Mouse (Mus musculus) left cerebral cortex, adult 8-10 months (tissue): ENCODE results near the gene Unkl. TPM values are rescaled to one million over a fixed set of nuclear protein-coding genes. Genes with fewer than 3 reads are reported as not detected.

Experiments
- DNase-seq, 2 experiments: peaks; one replicate each; pipeline ENCODE4 v3.0.0; 2022; ENCODE audit warnings: low spot score in 2 of 2
- total RNA-seq, 4 experiments: library from RNA; stranded (reverse); gene quantifications; 2 replicates each; pipeline ENCODE4 v1.2.4; 2022

Unkl gene
- 10 to 100 TPM; 37.0 to 40.0 (median 37.8) TPM for total RNA-seq

- peak; percentile 51 to 58 for DNase-seq
These were observed at the start of gene Unkl for GRCm38 (mm10) chr17:25188150-25189031. Unkl (plus strand) TSS chr17:25188397.

DNA sequence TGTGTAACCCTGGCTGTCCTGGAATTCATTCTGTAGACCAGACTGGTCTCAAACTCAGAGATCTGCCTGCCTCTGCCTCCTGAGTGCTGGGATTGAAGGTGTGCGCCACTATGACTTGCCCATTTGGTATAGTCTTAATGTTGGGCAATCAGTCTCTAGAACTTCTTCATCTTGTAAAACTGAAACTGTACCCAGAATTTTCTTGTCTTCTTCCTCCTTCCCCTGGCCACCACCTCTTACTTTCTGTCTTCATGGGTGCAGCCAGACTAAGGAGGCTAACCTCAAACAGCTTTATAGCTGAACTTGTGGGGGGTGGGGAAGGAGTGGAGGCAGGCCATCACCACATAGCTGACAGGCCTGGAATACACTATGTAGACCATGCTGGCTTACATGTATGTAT lies 49.4 kb upstream of the Unkl start:
- no peak for DNase-seq

DNA sequence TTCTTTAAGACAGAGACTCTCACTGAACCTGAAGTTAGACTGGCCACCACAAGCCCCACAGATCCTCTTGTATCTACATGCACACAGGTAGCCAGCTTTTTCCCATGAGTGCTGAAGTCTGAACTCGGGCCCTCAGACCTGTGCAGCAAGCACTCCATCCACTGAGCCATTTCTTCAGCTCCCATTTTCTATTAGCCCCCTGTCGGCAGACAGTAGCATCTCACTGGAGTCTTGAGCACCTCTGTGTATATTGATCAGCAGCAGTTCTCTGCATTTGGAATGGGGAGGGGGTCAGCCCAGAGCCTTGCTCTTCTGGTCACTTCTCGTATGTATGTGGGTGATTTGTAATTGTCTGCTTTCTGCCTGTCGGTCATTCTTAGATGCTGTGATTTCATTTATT lies 48.2 kb upstream of the Unkl start:
- DNase-seq: no peak

DNA sequence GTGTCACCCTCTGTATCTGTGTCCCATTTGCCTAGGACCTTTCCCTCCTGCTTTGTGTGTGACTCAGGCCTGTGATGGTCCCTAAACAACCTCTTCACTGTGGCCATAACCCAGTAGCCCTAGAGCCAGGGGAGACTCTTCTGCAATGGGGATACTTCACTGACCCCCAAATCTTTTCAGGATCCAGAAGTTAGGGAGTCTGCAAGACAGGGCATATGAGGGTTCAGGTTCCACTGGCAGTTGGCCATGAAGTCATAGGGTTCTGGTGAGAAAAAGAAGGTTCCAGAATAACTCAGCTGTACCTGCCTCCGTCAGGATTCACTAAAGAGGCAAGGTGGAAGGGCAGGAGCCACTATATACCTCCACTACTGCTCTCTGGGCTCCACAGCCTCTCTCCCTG lies 26.0 kb upstream of the Unkl start, which contains the start of gene Ccdc154:
Gene Ccdc154 (plus strand): TSS at position 301 of the 400 bp plus-strand sequence.
- no peak for DNase-seq

DNA sequence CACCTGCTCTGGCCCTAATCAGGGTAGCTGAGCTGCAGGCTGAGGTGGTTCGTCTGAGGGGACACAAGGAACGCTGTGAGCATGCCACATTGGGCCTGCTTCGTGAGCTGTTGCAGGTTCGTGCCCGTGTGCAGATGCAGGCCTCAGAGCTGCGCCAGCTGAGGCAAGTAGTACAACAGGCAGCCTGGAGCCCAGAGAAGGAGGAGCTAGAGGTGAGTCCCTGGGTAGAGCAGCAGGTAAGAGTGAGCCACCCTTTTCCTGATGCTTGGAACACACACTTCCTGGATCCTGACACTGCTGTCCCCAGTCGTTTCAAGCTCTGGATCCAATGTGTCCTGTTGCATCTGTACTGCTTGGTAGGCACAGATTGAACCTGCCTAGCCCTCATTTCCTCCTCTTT lies 24.8 kb upstream of the Unkl start:
- no peak for DNase-seq

DNA sequence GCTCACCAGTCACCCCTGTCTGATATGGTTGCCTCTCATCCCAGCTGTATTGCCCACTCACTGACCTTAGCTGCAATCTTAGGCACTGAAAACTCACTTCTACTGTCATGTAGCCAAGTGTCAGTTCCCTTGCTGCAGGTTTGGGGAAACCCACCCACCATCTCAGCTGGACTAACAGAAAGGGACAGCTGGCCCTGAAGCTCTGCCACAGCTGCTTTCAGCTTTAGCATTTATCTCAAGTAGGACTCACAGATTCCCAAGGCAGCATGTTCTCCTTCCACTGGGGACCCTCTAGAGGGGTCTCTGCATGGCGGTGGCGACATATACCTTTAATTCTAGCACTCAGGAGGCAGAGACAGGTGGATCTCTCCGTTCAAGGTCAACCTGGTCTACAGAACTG lies 23.4 kb upstream of the Unkl start:
- DNase-seq: no peak

DNA sequence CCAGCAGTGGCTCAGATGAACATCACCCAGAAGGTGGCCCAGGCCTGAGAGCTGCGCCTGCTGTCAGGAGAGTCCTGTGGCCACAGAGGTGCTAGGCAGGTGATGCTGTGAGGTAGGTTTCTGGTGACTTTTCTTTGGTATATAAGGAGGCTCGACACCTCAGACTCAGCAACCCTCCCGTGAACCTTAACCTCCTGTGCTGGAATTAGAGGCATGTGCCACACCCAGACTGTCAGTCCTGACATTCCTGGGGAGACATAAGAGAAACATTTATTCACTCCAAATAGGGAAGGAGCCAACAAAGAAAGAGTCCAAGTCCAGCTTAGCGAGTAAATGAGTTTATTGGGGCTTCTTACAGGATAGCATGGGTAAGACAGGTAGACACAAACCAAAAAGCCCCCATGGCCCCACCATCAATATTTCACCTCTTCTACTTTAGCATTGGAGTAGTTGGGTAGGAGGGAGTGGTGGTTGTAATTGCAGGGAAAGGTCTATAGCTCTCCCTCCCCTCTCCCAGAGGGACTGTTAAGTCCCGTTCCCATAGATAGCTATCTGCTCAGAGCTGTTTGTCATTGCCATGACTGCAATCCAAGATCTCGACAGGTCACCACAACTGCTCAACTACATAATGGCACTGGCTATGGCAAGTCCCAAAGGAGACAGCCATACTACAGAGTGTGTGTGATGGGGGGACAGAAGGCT lies 22.1 kb upstream of the Unkl start:
- no peak for DNase-seq

- no peak for DNase-seq
These were observed 18.5 kb upstream of the Unkl start for GRCm38 (mm10) chr17:25169706-25170105.

GRCm38 (mm10) chr17:25172558-25172957 lies 15.6 kb upstream of the Unkl start:
- DNase-seq: no peak

- DNase-seq: no peak
These were observed 12.8 kb upstream of the Unkl start, which contains the start of gene Gm38655 for GRCm38 (mm10) chr17:25175411-25175810. Gm38655 (minus strand) TSS chr17:25175471.

DNA sequence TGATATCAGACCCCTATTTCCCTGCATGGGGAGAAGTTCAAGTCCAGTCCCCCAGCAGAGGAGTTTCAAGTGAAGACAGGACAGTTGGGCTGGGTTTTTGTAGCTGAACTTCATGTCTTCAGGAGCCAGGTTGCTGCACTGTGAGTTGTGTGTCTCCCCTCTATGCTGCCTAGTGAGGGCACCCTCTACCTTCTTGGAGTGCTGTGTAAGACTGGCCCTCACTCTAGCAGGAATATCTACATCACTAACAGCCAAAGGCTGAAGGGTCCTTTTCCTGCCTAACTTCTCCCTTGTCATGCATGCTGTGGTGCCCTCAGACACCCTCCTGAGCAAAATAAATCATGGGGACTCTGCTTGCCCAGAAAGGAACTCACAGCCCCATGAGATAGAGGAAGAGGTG lies 5.0 kb upstream of the Unkl start:
- DNase-seq: no peak

DNA sequence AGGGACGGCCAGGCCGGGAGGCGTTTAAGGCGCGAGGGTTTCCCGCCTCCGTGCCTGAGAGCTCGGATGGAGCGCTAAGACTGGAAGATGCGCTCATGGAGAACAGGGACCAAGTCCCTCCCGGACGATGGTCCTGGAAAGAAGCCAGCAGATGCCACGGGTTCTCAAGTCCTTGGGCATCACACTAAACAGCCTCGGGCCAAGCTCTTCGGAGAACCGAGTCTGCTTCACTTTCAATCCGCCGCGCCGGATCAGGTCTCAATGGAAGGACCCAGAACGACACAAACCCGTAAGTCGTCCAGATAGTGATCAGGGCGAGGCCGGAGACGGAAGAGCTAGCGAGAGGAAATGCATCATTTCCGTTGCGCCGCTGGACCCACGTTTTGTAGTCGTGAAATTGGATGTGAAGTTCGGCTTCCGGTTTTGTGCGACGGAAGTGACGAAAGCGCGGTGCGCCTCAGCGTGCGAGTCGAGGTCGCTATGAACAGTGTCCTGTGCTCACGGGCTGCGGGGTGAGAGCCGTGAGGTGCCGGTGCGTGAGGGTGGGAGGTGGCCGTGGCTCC lies 4.0 kb upstream of the Unkl start, which contains the start of gene BC003965:
Gene BC003965 (plus strand): TSS at position 426 of the 563 bp plus-strand sequence.
- DNase-seq: peak; percentile 95 to 99

DNA sequence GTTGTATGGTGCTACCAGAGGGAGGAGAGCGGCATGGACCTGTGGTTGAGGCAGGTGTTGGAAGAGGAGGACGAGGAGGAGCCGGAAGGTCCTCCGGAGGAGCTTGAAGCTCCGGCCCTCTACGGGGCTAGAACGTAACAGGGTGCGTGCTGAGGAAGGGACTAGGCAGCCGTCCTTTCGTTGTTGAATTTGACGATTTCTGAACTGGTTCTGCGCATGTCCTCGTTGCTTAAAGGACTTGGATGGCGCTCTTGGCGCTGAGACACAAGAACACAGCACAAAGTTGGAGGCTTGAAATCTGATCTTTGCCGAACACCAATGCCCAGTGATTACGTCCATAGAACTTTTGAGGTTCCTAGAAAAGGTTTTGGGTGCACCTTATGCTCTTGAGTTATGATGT lies 3.2 kb upstream of the Unkl start:
- DNase-seq: no peak

DNA sequence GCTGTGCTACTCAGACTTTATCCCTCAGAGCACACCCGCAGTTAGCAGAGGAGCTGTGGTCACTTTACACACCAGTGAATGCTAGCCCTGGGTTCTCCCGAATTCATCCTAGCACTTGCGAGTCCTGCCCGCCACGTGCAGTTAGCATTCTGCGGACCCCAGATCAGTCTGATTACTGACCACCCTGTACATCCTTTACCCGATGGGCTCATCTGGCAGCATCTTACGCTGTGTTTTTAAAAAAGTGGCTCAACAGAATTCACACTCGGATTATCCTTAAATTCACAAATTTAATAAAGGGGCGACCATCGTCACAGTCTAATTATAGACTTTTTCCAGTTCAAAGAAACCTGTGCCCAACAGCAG lies 430 bp upstream of the Unkl start:
- no peak for DNase-seq

GRCm38 (mm10) chr17:25189091-25189490 lies 894 bp downstream of the Unkl start:
- DNase-seq: no peak

DNA sequence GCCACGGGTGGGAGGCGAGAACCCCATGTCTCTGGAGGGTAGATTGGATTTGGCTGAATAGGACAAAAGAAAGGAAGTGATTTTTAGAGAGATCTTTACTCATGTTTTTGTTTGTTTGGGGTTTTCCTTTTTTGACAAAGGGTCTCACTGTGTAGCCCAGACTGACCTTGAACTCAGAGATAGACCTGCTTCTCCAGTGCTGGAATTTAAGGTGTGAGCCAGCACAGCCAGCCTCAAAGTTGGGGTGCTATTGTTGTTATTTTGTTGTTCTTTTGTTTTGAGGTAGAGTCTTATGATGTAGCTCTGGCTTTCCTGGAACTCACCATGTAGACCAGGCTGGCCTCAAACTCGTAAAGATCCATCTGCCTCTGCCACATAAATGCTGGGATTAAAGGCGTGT lies 14.2 kb downstream of the Unkl start:
- DNase-seq: no peak

DNA sequence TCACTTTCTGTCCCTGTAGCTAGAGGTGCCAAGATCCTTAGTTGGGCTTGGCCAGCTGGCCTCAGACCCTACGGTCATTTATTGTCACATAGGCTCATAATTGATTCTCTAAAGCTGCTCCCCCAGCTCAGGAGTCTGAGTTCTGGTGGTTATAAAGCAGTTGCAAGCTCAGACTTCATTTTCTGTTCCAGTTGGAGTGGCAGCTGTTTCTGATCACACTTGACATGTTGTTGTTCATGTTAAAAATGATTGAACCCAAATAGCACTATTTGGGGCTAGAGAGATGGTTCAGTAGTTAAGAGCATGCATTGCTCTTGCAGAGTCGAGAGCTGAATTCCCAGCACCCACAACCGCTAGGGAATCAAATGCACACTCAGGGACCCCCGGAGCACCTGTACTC lies 21.8 kb downstream of the Unkl start:
- no peak for DNase-seq

- DNase-seq: no peak
These were observed 22.7 kb downstream of the Unkl start for GRCm38 (mm10) chr17:25210680-25211466.

GRCm38 (mm10) chr17:25211705-25212104 lies 23.5 kb downstream of the Unkl start:
- no peak for DNase-seq

DNA sequence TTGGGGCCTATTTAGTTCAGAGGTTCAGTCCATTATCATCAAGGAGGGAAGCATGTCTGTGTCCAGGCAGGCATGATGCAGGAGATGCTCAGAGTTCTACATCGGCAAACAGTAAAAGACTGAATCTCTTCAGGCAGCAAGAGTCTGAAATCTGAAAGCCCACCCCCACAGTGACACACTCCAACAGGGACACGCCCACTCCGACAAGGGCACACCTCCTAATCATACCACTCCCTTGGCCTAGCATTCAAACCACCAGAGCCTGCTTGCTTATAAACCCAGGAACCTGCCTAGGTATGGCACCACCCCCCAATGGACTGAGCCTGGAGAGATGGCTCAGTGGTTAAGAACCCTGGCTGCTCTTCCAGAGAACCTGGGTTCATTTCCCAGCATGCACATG lies 27.2 kb downstream of the Unkl start:
- DNase-seq: no peak

DNA sequence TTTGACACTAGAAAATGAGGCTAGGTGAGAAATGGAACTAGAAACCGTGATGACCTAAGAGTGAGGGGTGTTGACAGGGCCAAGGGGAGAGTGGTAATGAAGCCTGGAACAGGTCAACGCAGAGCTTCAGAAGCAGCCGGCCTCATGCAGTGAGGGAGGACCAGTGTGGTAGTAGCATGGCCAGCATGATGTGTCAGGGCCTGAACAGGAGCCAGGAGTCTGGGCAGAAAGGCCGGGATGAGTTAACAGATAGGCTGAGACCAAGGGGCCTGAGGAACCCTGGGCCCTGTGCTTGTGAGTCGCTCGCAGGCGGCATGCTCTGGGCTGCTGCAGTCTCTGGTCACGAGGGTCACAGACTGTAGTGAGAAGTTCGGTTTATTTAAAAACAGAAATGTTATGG lies 30.8 kb downstream of the Unkl start:
- no peak for DNase-seq
